Mouse (Mus musculus): ENCODE results near the gene Mfap3l. TPM values are rescaled to one million over a fixed set of nuclear protein-coding genes. Genes with fewer than 3 reads are reported as not detected.
"Not testable (repeated sequence)": the region's sequence is repeated elsewhere in the genome, so short reads cannot be mapped to it uniquely, and the experiment has no call there.

Gene Mfap3l
- total RNA-seq (2017) = 1.2 and 1.6 TPM in 2 replicates

- peak; percentile 86 for ATAC-seq (replicated peaks; ENCODE audit: low read depth, poor library complexity, severe bottlenecking)
Measured at GRCm38 (mm10) chr8:60632250-60632932, at the start of gene Mfap3l. TSS of gene Mfap3l (plus strand) at chr8:60632827.

- no peak for ATAC-seq (replicated peaks; ENCODE audit: low read depth, poor library complexity, severe bottlenecking)
Measured at GRCm38 (mm10) chr8:60583369-60583768, 49.3 kb upstream of the Mfap3l start.

GRCm38 (mm10) chr8:60591352-60592105, 41.1 kb upstream of the Mfap3l start:
- not testable (repeated sequence) for ATAC-seq (replicated peaks; ENCODE audit: low read depth, poor library complexity, severe bottlenecking)

- peak; percentile 56; the same call in 1 of the 2 replicates for ATAC-seq (replicated peaks; ENCODE audit: low read depth, poor library complexity, severe bottlenecking)
Measured at GRCm38 (mm10) chr8:60594761-60595160, 37.9 kb upstream of the Mfap3l start.

- ATAC-seq (replicated peaks; ENCODE audit: low read depth, poor library complexity, severe bottlenecking) = peak; percentile 94
Measured at GRCm38 (mm10) chr8:60611580-60612111, 21.0 kb upstream of the Mfap3l start.

GRCm38 (mm10) chr8:60616928-60617327, 15.7 kb upstream of the Mfap3l start:
- ATAC-seq (replicated peaks; ENCODE audit: low read depth, poor library complexity, severe bottlenecking) = peak; percentile 67

- no peak for ATAC-seq (replicated peaks; ENCODE audit: low read depth, poor library complexity, severe bottlenecking)
Measured at GRCm38 (mm10) chr8:60621561-60621960, 11.1 kb upstream of the Mfap3l start.

- ATAC-seq (replicated peaks; ENCODE audit: low read depth, poor library complexity, severe bottlenecking) = no peak
Measured at GRCm38 (mm10) chr8:60622056-60622455, 10.6 kb upstream of the Mfap3l start.

- no peak for ATAC-seq (replicated peaks; ENCODE audit: low read depth, poor library complexity, severe bottlenecking)
Measured at GRCm38 (mm10) chr8:60623438-60623837, 9.2 kb upstream of the Mfap3l start.

GRCm38 (mm10) chr8:60624722-60625121, 7.9 kb upstream of the Mfap3l start:
- ATAC-seq (replicated peaks; ENCODE audit: low read depth, poor library complexity, severe bottlenecking) = peak; percentile 47; the same call in 1 of the 2 replicates

- no peak for ATAC-seq (replicated peaks; ENCODE audit: low read depth, poor library complexity, severe bottlenecking)
Measured at GRCm38 (mm10) chr8:60627937-60628336, 4.7 kb upstream of the Mfap3l start.

- ATAC-seq (replicated peaks; ENCODE audit: low read depth, poor library complexity, severe bottlenecking) = no peak
Measured at GRCm38 (mm10) chr8:60629059-60629458, 3.6 kb upstream of the Mfap3l start.

- ATAC-seq (replicated peaks; ENCODE audit: low read depth, poor library complexity, severe bottlenecking) = peak; percentile 66
Measured at GRCm38 (mm10) chr8:60631504-60631934, 1.1 kb upstream of the Mfap3l start.

- peak; percentile 1; the same call in 1 of the 2 replicates for ATAC-seq (replicated peaks; ENCODE audit: low read depth, poor library complexity, severe bottlenecking)
Measured at GRCm38 (mm10) chr8:60632933-60633655, 467 bp downstream of the Mfap3l start.

GRCm38 (mm10) chr8:60634921-60635320, 2.3 kb downstream of the Mfap3l start:
- ATAC-seq (replicated peaks; ENCODE audit: low read depth, poor library complexity, severe bottlenecking) = no peak

GRCm38 (mm10) chr8:60635846-60636245, 3.2 kb downstream of the Mfap3l start:
- no peak for ATAC-seq (replicated peaks; ENCODE audit: low read depth, poor library complexity, severe bottlenecking)

GRCm38 (mm10) chr8:60640046-60640445, 7.4 kb downstream of the Mfap3l start:
- no peak for ATAC-seq (replicated peaks; ENCODE audit: low read depth, poor library complexity, severe bottlenecking)

GRCm38 (mm10) chr8:60643416-60644020, 10.9 kb downstream of the Mfap3l start:
- no peak for ATAC-seq (replicated peaks; ENCODE audit: low read depth, poor library complexity, severe bottlenecking)

- ATAC-seq (replicated peaks; ENCODE audit: low read depth, poor library complexity, severe bottlenecking) = no peak
Measured at GRCm38 (mm10) chr8:60645164-60645563, 12.5 kb downstream of the Mfap3l start.

- no peak for ATAC-seq (replicated peaks; ENCODE audit: low read depth, poor library complexity, severe bottlenecking)
Measured at GRCm38 (mm10) chr8:60645911-60646310, 13.3 kb downstream of the Mfap3l start.
